Mouse (Mus musculus) stomach, embryonic 16.5 days (tissue): Measurements from ENCODE around the gene Zfp273. TPM values are rescaled to one million over a fixed set of nuclear protein-coding genes. Genes with fewer than 3 reads are reported as not detected.
"Not testable (repeated sequence)": the region's sequence is repeated elsewhere in the genome, so short reads cannot be mapped to it uniquely, and the experiment has no call there.

Experiments used
- ATAC-seq: fragments of 200-750 bp; cut with Nextera tagmentation; 2 replicates; pipeline ENCODE4 v1.8.0; 2017; ENCODE audit warnings: moderate number of reproducible peaks, moderate TSS enrichment; ENCODE audit not compliant: insufficient read depth, low FRiP score
- H3K27ac ChIP-seq: fragments of 300-500 bp; sonication (generic); 2 replicates; pipeline ENCODE4 v1.5.1; 2014; ENCODE audit warnings: low read length
- H3K27me3 ChIP-seq: fragments of 300-500 bp; sonication (generic); 2 replicates; pipeline ENCODE4 v1.6.1; 2014; ENCODE audit warnings: low read length, control low read depth, mixed read lengths; ENCODE audit not compliant: control insufficient read depth, insufficient read depth
- H3K36me3 ChIP-seq: fragments of 300-500 bp; sonication (generic); 2 replicates; pipeline ENCODE4 v1.6.1; 2014; ENCODE audit warnings: low read length; ENCODE audit not compliant: control insufficient read depth, insufficient read depth
- H3K4me1 ChIP-seq: fragments of 300-500 bp; sonication (generic); 2 replicates; pipeline ENCODE4 v1.6.1; 2014; ENCODE audit warnings: low read length, control low read depth, mixed read lengths; ENCODE audit not compliant: control insufficient read depth, insufficient read depth
- H3K4me2 ChIP-seq: fragments of 300-500 bp; sonication (generic); 2 replicates; pipeline ENCODE4 v1.6.1; 2014; ENCODE audit warnings: low read depth, low read length, mixed read lengths
- H3K4me3 ChIP-seq: fragments of 300-500 bp; sonication (generic); replicated peaks from 2 replicates; pipeline ENCODE4 v1.5.1; 2014; ENCODE audit warnings: mild to moderate bottlenecking, low read length
- H3K9ac ChIP-seq: fragments of 300-500 bp; sonication (generic); 2 replicates; pipeline ENCODE4 v1.6.1; 2014; ENCODE audit warnings: low read length
- H3K9me3 ChIP-seq: fragments of 300-500 bp; sonication (generic); replicated peaks from 2 replicates; pipeline ENCODE4 v1.6.1; 2016; ENCODE audit warnings: low read length, control low read depth; ENCODE audit not compliant: control insufficient read depth
- WGBS: fragments of 180-500 bp; shearing (Covaris S2); extraction: QIAGEN DNeasy Blood & Tissue Kit; methylation state at CpG from one replicate; pipeline ENCODE4 v1.1.7; 2014; 5-methylcytosine and 5-hydroxymethylcytosine counted together
- polyA plus RNA-seq: library from polyadenylated mRNA; unstranded; fragments of >200 nt; fragmentation: Nextera tagmentation; extraction: Ambion mirVana; gene quantifications from 2 replicates; pipeline ENCODE4 v1.2.1, GENCODE M21; 2015

The Zfp273 gene
- polyA plus RNA-seq, 1 experiment from 2014 or later = 5.6 TPM

DNA sequence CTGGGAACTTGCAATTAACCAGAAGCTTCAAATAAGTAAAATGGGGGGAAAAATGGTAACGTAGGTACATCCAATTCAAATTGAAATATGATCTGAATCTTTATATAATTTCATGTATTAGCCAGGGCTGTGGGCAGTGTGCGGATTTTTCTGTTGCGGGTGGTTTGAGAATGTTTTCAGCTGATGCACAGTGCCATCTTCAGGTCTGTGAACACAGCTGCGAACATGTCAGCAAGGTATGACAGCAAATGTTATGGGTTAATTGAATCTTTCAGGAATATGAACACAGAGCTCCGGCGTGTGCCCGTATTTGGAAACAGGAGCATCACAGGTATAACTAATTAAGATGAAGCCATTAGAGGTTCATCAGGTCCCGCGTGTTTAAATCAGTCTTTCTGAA lies 49.0 kb downstream of the Zfp273 start:
- Histone ChIP-seq H3K36me3 (no peaks in the 10 kb centered on the region), H3K4me1 (no peaks in the 10 kb centered on the region), H3K4me3 (no peak overlapping the region), H3K9ac (no peak overlapping the region), H3K27me3 (no peaks in the 10 kb centered on the region), H3K27ac (no peak overlapping the region), H3K9me3 (no peaks in the 10 kb centered on the region), H3K4me2 (no peak overlapping the region)
- 75% methylated on average over 9 of the region's 9 CpGs for WGBS
- ATAC-seq = no peak

- no peak within 1 kb of the TSS for H3K4me2 ChIP-seq
- 76% methylated on average over 11 of the region's 11 CpGs for WGBS
- ATAC-seq = no peak
Measured at GRCm38 (mm10) chr13:67863026-67863425, 49.5 kb downstream of the Zfp273 start, which contains the start of gene BC048507. BC048507 (plus strand) TSS chr13:67863326.

DNA sequence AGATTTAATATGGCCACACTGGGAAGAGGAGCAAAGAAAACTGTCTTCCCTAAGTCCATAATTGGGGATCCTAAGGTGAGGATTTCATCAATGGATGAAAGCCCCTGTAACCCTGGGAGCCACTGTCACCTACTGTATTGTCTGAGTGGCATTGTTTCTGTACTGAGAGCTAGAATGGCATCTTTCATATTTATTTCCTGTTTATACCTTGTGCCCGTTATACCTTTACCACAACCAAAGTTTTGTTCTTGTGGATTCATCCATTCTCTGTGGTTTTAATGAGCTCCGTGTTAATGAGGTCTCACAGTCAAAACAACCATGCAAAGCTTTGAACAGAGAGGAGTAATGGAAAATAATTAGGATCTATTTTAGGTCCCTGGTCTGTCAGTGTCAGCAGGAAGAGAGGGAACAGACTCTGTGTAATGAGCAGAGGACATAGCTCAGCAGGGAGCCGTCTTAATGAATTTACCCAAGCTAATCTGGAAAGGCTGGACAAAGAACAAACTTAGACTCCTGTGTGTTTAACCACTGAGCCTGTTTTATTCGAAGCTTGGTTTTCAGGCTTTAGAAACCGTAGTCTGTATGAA lies 51.3 kb downstream of the Zfp273 start:
- Histone ChIP-seq H3K4me3 (no peak overlapping the region), H3K4me2 (no peak overlapping the region), H3K4me1 (no peaks in the 10 kb centered on the region), H3K36me3 (no peaks in the 10 kb centered on the region), H3K27ac (no peak overlapping the region), H3K9ac (no peak overlapping the region), H3K27me3 (no peaks in the 10 kb centered on the region), H3K9me3 (no peaks in the 10 kb centered on the region)
- no peak for ATAC-seq
- 53% methylated on average over 5 of the region's 5 CpGs for WGBS

More at GRCm38 (mm10) chr13:67863026-67863425, 49.5 kb downstream of the Zfp273 start, which contains the start of gene BC048507:
- no peaks in the 10 kb centered on the region for H3K9me3 ChIP-seq
- no peaks in the 10 kb centered on the region for H3K4me1 ChIP-seq
- H3K27ac ChIP-seq = no peak within 1 kb of the TSS
- no peaks in the 10 kb centered on the region for H3K27me3 ChIP-seq
- no peaks in the 10 kb centered on the region for H3K36me3 ChIP-seq
- H3K4me3 ChIP-seq = no peak within 1 kb of the TSS
- no peak within 1 kb of the TSS for H3K9ac ChIP-seq

DNA sequence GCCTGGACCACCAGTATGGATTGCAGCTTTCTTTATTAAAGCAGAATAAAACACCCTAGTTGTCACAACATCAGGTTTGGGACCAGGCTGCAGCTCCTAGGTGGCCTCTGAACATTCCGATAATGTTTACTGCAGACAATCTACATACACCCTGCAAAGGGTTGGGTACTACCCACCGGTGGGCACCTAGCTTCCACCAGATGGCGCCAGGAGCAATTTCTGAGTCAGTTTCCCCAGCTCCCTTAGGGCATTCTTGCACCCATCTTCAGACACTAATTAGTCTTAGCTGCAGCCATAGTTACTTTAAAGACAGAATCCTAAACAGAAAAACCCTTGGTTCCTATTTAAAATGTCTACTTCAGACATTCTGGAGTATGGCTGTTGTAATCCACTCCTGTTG lies 54.4 kb downstream of the Zfp273 start:
- Histone ChIP-seq H3K4me3 (no peak overlapping the region), H3K27me3 (no peaks in the 10 kb centered on the region)
- no peak for ATAC-seq

GRCm38 (mm10) chr13:67876049-67876698 lies 62.6 kb downstream of the Zfp273 start:
- not testable (repeated sequence) for H3K27ac ChIP-seq

More for the DNA sequence above, 54.4 kb downstream of the Zfp273 start:
- H3K9ac ChIP-seq = no peak overlapping the region
- no peak overlapping the region for H3K27ac ChIP-seq
- H3K4me1 ChIP-seq = no peaks in the 10 kb centered on the region
- no peaks in the 10 kb centered on the region for H3K36me3 ChIP-seq
- 21% methylated on average over 3 of the region's 3 CpGs for WGBS
- H3K4me2 ChIP-seq = no peak overlapping the region
- H3K9me3 ChIP-seq = no peaks in the 10 kb centered on the region

More at GRCm38 (mm10) chr13:67876049-67876698, 62.6 kb downstream of the Zfp273 start:
- H3K4me1 ChIP-seq, H3K9ac ChIP-seq, H3K4me3 ChIP-seq, H3K27me3 ChIP-seq, ATAC-seq, H3K9me3 ChIP-seq, H3K36me3 ChIP-seq: not testable (repeated sequence)
- peak overlapping the region; percentile 27; the same call in 1 of the 2 replicates for H3K4me2 ChIP-seq
- WGBS = 28% methylated on average over 6 of the region's 12 CpGs

Other genes starting within 250 kb of the Zfp273 start
- gene Zfp729b, start 204.0 kb upstream of the Zfp273 start, polyA plus RNA-seq = 3.7 and 3.8 TPM in 2 replicates
- gene Gm49345, start 176.0 kb upstream of the Zfp273 start, polyA plus RNA-seq = not detected in 2 replicates
- gene Zfp729a, start 175.9 kb upstream of the Zfp273 start, polyA plus RNA-seq = 2.4 and 2.5 TPM in 2 replicates
- gene Zfp738, start 126.7 kb upstream of the Zfp273 start, polyA plus RNA-seq = 10.9 and 11.1 TPM in 2 replicates
- 6.4 and 7.1 TPM in 2 replicates for gene Zfp65, start 84.6 kb upstream of the Zfp273 start, polyA plus RNA-seq
- 3.6 and 4.4 TPM in 2 replicates for gene Zfp85, start 58.5 kb upstream of the Zfp273 start, polyA plus RNA-seq
- 2.7 TPM in 2 replicates for gene Zfp493, start 34.0 kb upstream of the Zfp273 start, polyA plus RNA-seq
- 2.3 and 3.0 TPM in 2 replicates for gene Gm10037, start 17.4 kb downstream of the Zfp273 start, polyA plus RNA-seq
- gene BC048507, start 49.6 kb downstream of the Zfp273 start, polyA plus RNA-seq = not detected in 2 replicates